Mouse (Mus musculus): ENCODE results near the gene Mst1. TPM values are rescaled to one million over a fixed set of nuclear protein-coding genes. Genes with fewer than 3 reads are reported as not detected.

Mst1 gene
- polyA plus RNA-seq, 1 experiment from 2014 or later = not detected

GRCm38 (mm10) chr9:108105549-108105863, 25.3 kb downstream of the Mst1 start:
- 80% methylated on average over 12 of the region's 12 CpGs for WGBS
- DNase-seq (ENCODE audit: low spot score) = no peak
- ATAC-seq = no peak
- Histone ChIP-seq H3K27me3 (replicated peaks; ENCODE audit: control insufficient read depth, insufficient read depth, low read length) (no peaks in the 10 kb centered on the region), H3K9me3 (replicated peaks; ENCODE audit: control insufficient read depth, low read length) (no peaks in the 10 kb centered on the region), H3K4me3 (ENCODE audit: low read depth, low read length) (no peak overlapping the region), H3K9ac (ENCODE audit: low read length) (no peak overlapping the region), H3K4me2 (ENCODE audit: low read length) (no peak overlapping the region), H3K27ac (ENCODE audit: low read depth, low read length) (no peak overlapping the region), H3K36me3 (ENCODE audit: control insufficient read depth, insufficient read depth, low read length) (peaks cover 64% of the 10 kb centered on the region), H3K4me1 (ENCODE audit: control insufficient read depth, insufficient read depth, low read length) (no peaks in the 10 kb centered on the region)

DNA sequence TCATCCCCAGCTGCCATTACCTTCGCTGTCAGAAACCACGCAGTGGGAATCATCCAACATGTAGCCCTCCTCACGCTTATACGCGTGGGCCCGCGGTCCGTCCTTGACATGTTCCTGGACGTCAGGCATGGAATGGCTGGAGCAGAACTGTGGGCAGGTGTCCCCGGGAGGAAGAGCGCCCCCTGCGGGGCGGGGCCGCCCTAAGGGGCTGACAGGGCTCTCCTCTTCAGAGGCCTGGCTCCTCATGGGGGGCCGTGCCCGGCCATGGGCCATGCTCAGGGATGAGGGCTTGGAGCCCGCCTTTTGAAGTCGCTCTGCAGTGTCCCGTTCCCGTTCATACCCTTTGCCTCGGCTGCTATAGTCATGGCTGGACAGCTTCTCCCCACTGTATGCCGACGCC, 25.9 kb downstream of the Mst1 start:
- Histone ChIP-seq H3K9me3 (replicated peaks; ENCODE audit: control insufficient read depth, low read length) (no peaks in the 10 kb centered on the region), H3K4me3 (ENCODE audit: low read depth, low read length) (no peak overlapping the region), H3K36me3 (ENCODE audit: control insufficient read depth, insufficient read depth, low read length) (peaks cover 64% of the 10 kb centered on the region), H3K4me2 (ENCODE audit: low read length) (no peak overlapping the region), H3K4me1 (ENCODE audit: control insufficient read depth, insufficient read depth, low read length) (no peaks in the 10 kb centered on the region), H3K9ac (ENCODE audit: low read length) (no peak overlapping the region), H3K27me3 (replicated peaks; ENCODE audit: control insufficient read depth, insufficient read depth, low read length) (no peaks in the 10 kb centered on the region), H3K27ac (ENCODE audit: low read depth, low read length) (no peak overlapping the region)
- ATAC-seq (no peak), DNase-seq (ENCODE audit: low spot score) (no peak)
- 90% methylated on average over 23 of the region's 23 CpGs for WGBS

GRCm38 (mm10) chr9:108107867-108108266, 27.6 kb downstream of the Mst1 start:
- Histone ChIP-seq H3K27ac (ENCODE audit: low read depth, low read length) (no peak overlapping the region), H3K4me1 (ENCODE audit: control insufficient read depth, insufficient read depth, low read length) (no peaks in the 10 kb centered on the region), H3K36me3 (ENCODE audit: control insufficient read depth, insufficient read depth, low read length) (peaks cover 66% of the 10 kb centered on the region), H3K4me3 (ENCODE audit: low read depth, low read length) (no peak overlapping the region), H3K9ac (ENCODE audit: low read length) (no peak overlapping the region), H3K4me2 (ENCODE audit: low read length) (no peak overlapping the region), H3K9me3 (replicated peaks; ENCODE audit: control insufficient read depth, low read length) (no peaks in the 10 kb centered on the region), H3K27me3 (replicated peaks; ENCODE audit: control insufficient read depth, insufficient read depth, low read length) (no peaks in the 10 kb centered on the region)
- 93% methylated on average over 16 of the region's 16 CpGs for WGBS
- DNase-seq (ENCODE audit: low spot score) (no peak), ATAC-seq (no peak)

DNA sequence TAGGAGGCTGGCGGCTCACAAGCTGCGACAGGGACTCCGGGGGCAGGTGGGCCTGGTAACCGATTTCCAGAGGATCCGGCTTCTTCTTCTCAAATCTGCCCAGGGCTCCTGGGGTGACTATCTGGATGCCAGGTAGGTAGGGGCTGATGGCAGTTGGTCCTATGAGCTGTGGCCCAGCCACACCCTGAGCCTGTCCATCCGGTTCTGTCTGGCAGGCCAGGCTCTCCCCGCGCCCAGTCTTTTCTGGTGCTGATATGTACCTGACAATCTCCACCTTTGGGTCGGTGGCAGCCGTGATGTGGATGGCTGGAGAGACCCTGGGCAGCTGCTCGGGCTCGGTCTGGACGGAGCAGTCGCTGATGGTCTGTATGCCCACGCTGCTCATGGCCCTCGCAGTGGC, 29.9 kb downstream of the Mst1 start:
- H3K36me3 ChIP-seq (ENCODE audit: control insufficient read depth, insufficient read depth, low read length) = peaks cover 72% of the 10 kb centered on the region
- WGBS = 86% methylated on average over 16 of the region's 16 CpGs
- H3K9me3 ChIP-seq (replicated peaks; ENCODE audit: control insufficient read depth, low read length) = no peaks in the 10 kb centered on the region
- H3K9ac ChIP-seq (ENCODE audit: low read length) = no peak overlapping the region
- DNase-seq (ENCODE audit: low spot score) = no peak
- H3K4me2 ChIP-seq (ENCODE audit: low read length) = no peak overlapping the region
- no peaks in the 10 kb centered on the region for H3K4me1 ChIP-seq (ENCODE audit: control insufficient read depth, insufficient read depth, low read length)
- no peaks in the 10 kb centered on the region for H3K27me3 ChIP-seq (replicated peaks; ENCODE audit: control insufficient read depth, insufficient read depth, low read length)
- no peak for ATAC-seq
- H3K27ac ChIP-seq (ENCODE audit: low read depth, low read length) = no peak overlapping the region
- no peak overlapping the region for H3K4me3 ChIP-seq (ENCODE audit: low read depth, low read length)

DNA sequence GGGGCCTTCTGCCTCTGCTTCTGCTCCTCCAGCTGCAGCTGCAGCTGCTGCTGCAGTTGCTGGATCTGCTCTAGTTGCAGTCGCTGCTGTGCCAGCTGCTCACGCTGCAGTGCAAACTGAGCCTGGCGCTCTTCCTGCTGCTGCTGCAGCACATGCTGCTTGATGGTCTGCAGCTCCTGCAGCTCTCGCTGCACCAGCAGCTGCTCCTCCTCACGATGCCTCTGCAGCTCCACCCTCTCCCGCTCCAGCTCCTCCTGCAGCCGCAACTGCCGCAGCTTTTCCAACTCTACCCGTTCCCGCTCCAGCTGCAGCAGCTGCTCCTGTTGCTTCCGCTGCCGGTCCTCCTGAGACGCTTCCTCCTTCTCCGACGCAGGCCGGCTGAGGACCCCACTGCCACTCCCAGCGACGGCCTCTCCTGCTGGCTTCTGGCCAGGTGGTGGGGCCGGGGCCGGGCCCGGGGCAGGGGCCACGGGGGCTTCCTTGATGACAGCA, 30.9 kb downstream of the Mst1 start:
- no peaks in the 10 kb centered on the region for H3K9me3 ChIP-seq (replicated peaks; ENCODE audit: control insufficient read depth, low read length)
- 14% methylated on average over 22 of the region's 22 CpGs for WGBS
- no peak overlapping the region for H3K4me3 ChIP-seq (ENCODE audit: low read depth, low read length)
- 0 out of 2 replicates have a peak overlapping the region, but pooled peaks have one; percentile 14 for H3K27ac ChIP-seq (ENCODE audit: low read depth, low read length)
- H3K27me3 ChIP-seq (replicated peaks; ENCODE audit: control insufficient read depth, insufficient read depth, low read length) = no peaks in the 10 kb centered on the region
- H3K4me2 ChIP-seq (ENCODE audit: low read length) = no peak overlapping the region; the same call in 1 of the 2 replicates
- H3K4me1 ChIP-seq (ENCODE audit: control insufficient read depth, insufficient read depth, low read length) = no peaks in the 10 kb centered on the region
- H3K36me3 ChIP-seq (ENCODE audit: control insufficient read depth, insufficient read depth, low read length) = peaks cover 75% of the 10 kb centered on the region
- ATAC-seq (no peak), DNase-seq (ENCODE audit: low spot score) (peak; percentile 37)
- peak overlapping the region; percentile 35 for H3K9ac ChIP-seq (ENCODE audit: low read length)

DNA sequence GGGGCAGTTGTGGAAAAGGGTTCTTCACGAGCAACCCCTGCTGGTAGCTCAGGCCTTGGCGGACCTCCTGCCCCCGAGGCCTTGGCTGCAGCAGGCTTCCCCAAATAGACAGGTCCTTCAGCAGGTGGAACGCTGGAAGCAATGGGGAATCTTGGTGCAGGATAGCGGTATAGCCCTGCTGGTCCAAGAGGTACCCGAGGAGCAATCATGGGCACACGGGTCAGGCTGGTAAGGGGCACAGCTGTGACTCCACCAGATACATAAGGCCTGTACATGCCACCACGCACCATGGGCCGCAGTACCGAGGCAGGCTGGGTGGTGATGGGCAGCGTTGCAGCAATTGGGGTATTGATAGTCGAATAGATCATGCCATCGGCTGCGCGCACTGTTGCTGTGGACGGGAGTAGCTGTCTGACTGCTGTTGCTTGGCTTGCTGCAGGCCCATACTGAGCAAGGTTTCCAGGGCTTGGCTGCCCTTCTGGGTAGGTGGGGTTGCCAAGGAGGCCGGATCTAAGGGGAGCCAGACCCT, 31.4 kb downstream of the Mst1 start:
- 0 out of 2 replicates have a peak overlapping the region, but pooled peaks have one; percentile 14 for H3K27ac ChIP-seq (ENCODE audit: low read depth, low read length)
- H3K27me3 ChIP-seq (replicated peaks; ENCODE audit: control insufficient read depth, insufficient read depth, low read length) = no peaks in the 10 kb centered on the region
- no peak overlapping the region for H3K4me2 ChIP-seq (ENCODE audit: low read length)
- no peaks in the 10 kb centered on the region for H3K4me1 ChIP-seq (ENCODE audit: control insufficient read depth, insufficient read depth, low read length)
- H3K9me3 ChIP-seq (replicated peaks; ENCODE audit: control insufficient read depth, low read length) = no peaks in the 10 kb centered on the region
- peak overlapping the region; percentile 35; the same call in 1 of the 2 replicates for H3K9ac ChIP-seq (ENCODE audit: low read length)
- DNase-seq (ENCODE audit: low spot score) = no peak
- no peak for ATAC-seq
- peaks cover 74% of the 10 kb centered on the region for H3K36me3 ChIP-seq (ENCODE audit: control insufficient read depth, insufficient read depth, low read length)
- no peak overlapping the region for H3K4me3 ChIP-seq (ENCODE audit: low read depth, low read length)
- WGBS = 77% methylated on average over 17 of the region's 17 CpGs

DNA sequence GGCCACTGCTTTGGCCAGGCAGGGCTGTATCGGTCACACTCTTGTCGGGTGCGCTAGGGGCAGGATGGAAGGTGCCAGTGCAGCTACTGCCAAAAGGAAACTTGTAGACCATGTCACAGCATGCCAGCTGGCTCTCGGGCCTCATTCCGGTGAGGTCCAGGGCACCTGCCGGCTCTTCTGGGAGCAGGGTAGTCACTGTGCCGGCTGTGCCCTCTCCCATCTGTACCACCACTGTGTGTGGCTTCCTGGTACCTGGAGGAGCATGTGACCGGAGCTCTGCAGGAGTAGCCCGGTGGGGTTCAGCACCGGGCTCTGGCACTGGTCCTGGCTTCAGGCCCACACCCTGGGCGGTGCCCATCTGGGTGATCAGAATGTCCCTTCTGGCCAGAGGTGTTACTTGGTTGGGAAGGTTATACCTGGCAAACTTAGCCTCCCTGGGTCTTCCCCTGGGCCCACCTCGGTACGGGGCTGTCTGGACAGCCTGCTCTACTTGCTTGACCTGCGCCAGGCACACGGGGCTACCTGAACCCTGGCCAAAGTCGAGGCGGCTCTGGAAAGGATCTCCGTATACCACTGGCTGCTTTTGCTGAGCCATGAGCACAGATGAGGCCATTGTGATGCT, 32.6 kb downstream of the Mst1 start:
- peaks cover 71% of the 10 kb centered on the region for H3K36me3 ChIP-seq (ENCODE audit: control insufficient read depth, insufficient read depth, low read length)
- no peak overlapping the region for H3K4me3 ChIP-seq (ENCODE audit: low read depth, low read length)
- H3K27me3 ChIP-seq (replicated peaks; ENCODE audit: control insufficient read depth, insufficient read depth, low read length) = no peaks in the 10 kb centered on the region
- H3K9ac ChIP-seq (ENCODE audit: low read length) = no peak overlapping the region
- no peaks in the 10 kb centered on the region for H3K4me1 ChIP-seq (ENCODE audit: control insufficient read depth, insufficient read depth, low read length)
- no peak overlapping the region for H3K4me2 ChIP-seq (ENCODE audit: low read length)
- H3K9me3 ChIP-seq (replicated peaks; ENCODE audit: control insufficient read depth, low read length) = no peaks in the 10 kb centered on the region
- DNase-seq (ENCODE audit: low spot score) (no peak), ATAC-seq (no peak)
- WGBS = 94% methylated on average over 18 of the region's 18 CpGs
- no peak overlapping the region for H3K27ac ChIP-seq (ENCODE audit: low read depth, low read length)

DNA sequence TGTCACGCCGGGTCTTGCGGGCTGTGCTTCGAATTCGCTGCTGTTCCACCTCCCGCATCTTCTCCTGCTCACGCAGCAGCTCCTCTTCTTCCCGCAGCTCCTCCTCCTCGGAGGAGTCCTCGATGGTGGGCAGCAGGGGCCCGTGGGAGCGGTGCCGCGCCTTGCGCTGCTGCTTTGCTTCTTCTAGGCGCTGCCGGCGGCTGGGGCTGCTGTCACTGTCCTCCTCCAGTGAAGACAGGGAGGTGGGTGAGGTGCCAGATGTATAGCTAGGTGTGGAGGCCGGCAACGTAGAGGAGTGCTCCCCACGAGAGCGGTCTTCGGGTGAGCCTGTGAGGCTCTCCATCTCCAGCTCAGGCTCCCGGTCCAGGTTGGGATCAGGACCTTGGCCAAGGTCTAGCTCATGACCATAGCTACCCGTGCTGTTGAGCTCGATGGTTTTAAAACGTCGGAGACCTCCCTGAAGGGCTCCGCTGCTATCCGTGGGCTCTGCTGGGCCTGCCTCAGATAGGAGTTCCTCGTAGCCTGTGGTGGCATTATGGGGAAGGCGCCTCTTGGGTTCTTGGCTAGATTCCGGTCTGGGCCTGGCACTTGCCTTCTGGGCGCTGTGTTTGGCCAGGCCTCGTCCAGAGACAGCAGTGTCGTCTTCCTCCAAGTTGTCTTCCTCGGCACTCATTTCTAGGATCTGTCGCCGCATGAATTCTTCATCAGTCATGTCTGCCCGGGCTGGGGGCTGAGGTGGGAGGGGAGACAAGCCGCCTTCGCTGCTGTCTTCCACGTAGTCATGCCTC, 35.2 kb downstream of the Mst1 start:
- DNase-seq (ENCODE audit: low spot score) (no peak), ATAC-seq (no peak)
- 73% methylated on average over 43 of the region's 43 CpGs for WGBS
- H3K36me3 ChIP-seq (ENCODE audit: control insufficient read depth, insufficient read depth, low read length) = peaks cover 60% of the 10 kb centered on the region
- no peak overlapping the region for H3K4me2 ChIP-seq (ENCODE audit: low read length)
- no peaks in the 10 kb centered on the region for H3K9me3 ChIP-seq (replicated peaks; ENCODE audit: control insufficient read depth, low read length)
- H3K4me3 ChIP-seq (ENCODE audit: low read depth, low read length) = no peak overlapping the region
- no peaks in the 10 kb centered on the region for H3K27me3 ChIP-seq (replicated peaks; ENCODE audit: control insufficient read depth, insufficient read depth, low read length)
- H3K9ac ChIP-seq (ENCODE audit: low read length) = no peak overlapping the region
- H3K4me1 ChIP-seq (ENCODE audit: control insufficient read depth, insufficient read depth, low read length) = no peaks in the 10 kb centered on the region
- no peak overlapping the region for H3K27ac ChIP-seq (ENCODE audit: low read depth, low read length)

GRCm38 (mm10) chr9:108117143-108117542, 36.9 kb downstream of the Mst1 start:
- H3K27ac ChIP-seq (ENCODE audit: low read depth, low read length) = no peak overlapping the region
- 64% methylated on average over 4 of the region's 4 CpGs for WGBS
- peaks cover 48% of the 10 kb centered on the region for H3K36me3 ChIP-seq (ENCODE audit: control insufficient read depth, insufficient read depth, low read length)
- no peak overlapping the region for H3K4me2 ChIP-seq (ENCODE audit: low read length)
- ATAC-seq (no peak), DNase-seq (ENCODE audit: low spot score) (no peak)
- no peaks in the 10 kb centered on the region for H3K27me3 ChIP-seq (replicated peaks; ENCODE audit: control insufficient read depth, insufficient read depth, low read length)
- no peak overlapping the region for H3K4me3 ChIP-seq (ENCODE audit: low read depth, low read length)
- H3K4me1 ChIP-seq (ENCODE audit: control insufficient read depth, insufficient read depth, low read length) = no peaks in the 10 kb centered on the region
- no peaks in the 10 kb centered on the region for H3K9me3 ChIP-seq (replicated peaks; ENCODE audit: control insufficient read depth, low read length)
- H3K9ac ChIP-seq (ENCODE audit: low read length) = no peak overlapping the region
